Mouse (Mus musculus) lung, postnatal 0 days (tissue): Measurements from ENCODE around the gene Ilf2. TPM values are rescaled to one million over a fixed set of nuclear protein-coding genes. Genes with fewer than 3 reads are reported as not detected.

Experiments used
- ATAC-seq: fragments of 200-750 bp; cut with Nextera tagmentation; 2 replicates; pipeline ENCODE4 v1.8.0; 2017; ENCODE audit warnings: moderate library complexity
- DNase-seq: peaks from one replicate; pipeline ENCODE4 v3.0.0-alpha.2; 2016; ENCODE audit warnings: low spot score
- H3K27ac ChIP-seq: fragments of 300-500 bp; sonication (generic); 2 replicates; pipeline ENCODE4 v1.5.1; 2014; ENCODE audit warnings: antibody characterized with exemption, mild to moderate bottlenecking, low read length, mixed read lengths
- H3K27me3 ChIP-seq: fragments of 300-500 bp; sonication (generic); replicated peaks from 2 replicates; pipeline ENCODE4 v1.6.1; 2014; ENCODE audit warnings: low read length, mixed read lengths; ENCODE audit not compliant: insufficient read depth
- H3K36me3 ChIP-seq: fragments of 300-500 bp; sonication (generic); 2 replicates; pipeline ENCODE4 v1.6.1; 2014; ENCODE audit warnings: low read length, mixed read lengths; ENCODE audit not compliant: insufficient read depth
- H3K4me1 ChIP-seq: fragments of 300-500 bp; sonication (generic); 2 replicates; pipeline ENCODE4 v1.6.1; 2014; ENCODE audit warnings: antibody characterized with exemption, low read depth, low read length, mixed read lengths; ENCODE audit not compliant: insufficient read depth
- H3K4me2 ChIP-seq: fragments of 300-500 bp; sonication (generic); replicated peaks from 2 replicates; pipeline ENCODE4 v1.6.1; 2014; ENCODE audit warnings: low read depth, mild to moderate bottlenecking, low read length, moderate library complexity, mixed read lengths
- H3K4me3 ChIP-seq: fragments of 300-500 bp; sonication (generic); 2 replicates; pipeline ENCODE4 v1.5.1; 2014; ENCODE audit warnings: low read depth, low read length
- H3K9ac ChIP-seq: fragments of 300-500 bp; sonication (generic); replicated peaks from 2 replicates; pipeline ENCODE4 v1.6.1; 2014; ENCODE audit warnings: low read depth, mild to moderate bottlenecking
- H3K9me3 ChIP-seq: fragments of 300-500 bp; sonication (generic); 2 replicates; pipeline ENCODE4 v1.6.1; 2016; ENCODE audit warnings: low read length, mixed read lengths
- CTCF ChIP-seq: IDR thresholded peaks from 2 replicates; pipeline ENCODE4 v1.5.1; 2016; ENCODE audit warnings: antibody characterized with exemption, mild to moderate bottlenecking
- EP300 ChIP-seq: IDR thresholded peaks from 2 replicates; pipeline ENCODE4 v1.6.1; 2016; ENCODE audit warnings: antibody characterized with exemption, mild to moderate bottlenecking, control low read depth
- WGBS: fragments of 180-500 bp; shearing (Covaris S2); extraction: QIAGEN DNeasy Blood & Tissue Kit; methylation state at CpG from one replicate; pipeline ENCODE4 v1.1.7; 2014; 5-methylcytosine and 5-hydroxymethylcytosine counted together
- polyA plus RNA-seq: library from polyadenylated mRNA; unstranded; fragments of >200 nt; fragmentation: Nextera tagmentation; extraction: Ambion mirVana; gene quantifications from 2 replicates; pipeline ENCODE4 v1.2.1, GENCODE M21; 2015

Ilf2 gene
- polyA plus RNA-seq, 1 experiment from 2014 or later: 58.4 TPM

GRCm38 (mm10) chr3:90488576-90488975, 12.7 kb downstream of the Ilf2 start:
- Histone ChIP-seq H3K9me3 (no peaks in the 10 kb centered on the region), H3K9ac (no peak overlapping the region), H3K27me3 (no peaks in the 10 kb centered on the region), H3K4me1 (0 out of 2 replicates have a peak, but pooled peaks cover 4% of the 10 kb centered on the region), H3K36me3 (peaks cover 11% of the 10 kb centered on the region; the same call in 1 of the 2 replicates), H3K4me2 (no peak overlapping the region), H3K4me3 (no peak overlapping the region), H3K27ac (no peak overlapping the region)
- WGBS: 72% methylated on average over 6 of the region's 6 CpGs
- TF ChIP-seq CTCF (no peak), EP300 (no peak)
- DNase-seq (no peak), ATAC-seq (no peak)

DNA sequence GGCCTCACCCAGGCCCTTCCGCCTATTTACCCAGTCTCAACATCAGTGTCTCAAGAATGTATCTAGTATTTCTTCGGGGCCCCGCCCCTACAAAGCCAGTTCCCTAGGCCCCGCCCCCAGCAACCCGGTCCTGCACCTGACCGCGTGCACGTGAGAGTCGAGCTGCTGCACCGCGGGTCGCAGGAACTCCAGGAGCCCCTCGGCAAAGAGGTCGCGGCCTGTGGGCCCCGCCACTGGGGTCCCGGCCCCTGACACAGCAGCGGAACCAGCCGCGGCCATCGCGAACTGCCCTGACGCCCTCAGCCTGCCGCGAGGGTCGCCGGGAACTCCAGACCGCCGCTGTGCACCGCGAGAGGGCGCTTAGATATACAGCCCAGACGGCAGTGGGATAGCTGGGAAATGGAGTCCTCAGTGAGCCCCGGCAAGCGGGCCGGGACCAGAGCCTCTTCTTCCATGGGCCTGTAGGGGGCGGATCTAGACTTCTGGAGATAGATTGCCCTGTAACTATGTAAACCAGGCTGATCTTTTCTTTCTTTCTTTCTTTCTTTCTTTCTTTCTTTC, 14.8 kb downstream of the Ilf2 start, which contains the start of gene Snapin:
Gene Snapin, minus strand, starts transcription at position 338 of the 561 bp plus-strand sequence.
- Histone ChIP-seq H3K27ac (peak within 1 kb of the TSS; percentile 93), H3K4me2 (peak within 1 kb of the TSS; percentile 59), H3K9ac (peak within 1 kb of the TSS; percentile 70), H3K9me3 (no peaks in the 10 kb centered on the region), H3K4me3 (peak within 1 kb of the TSS; percentile 85), H3K36me3 (peaks cover 5% of the 10 kb centered on the region; the same call in 1 of the 2 replicates), H3K4me1 (0 out of 2 replicates have a peak, but pooled peaks cover 4% of the 10 kb centered on the region), H3K27me3 (no peaks in the 10 kb centered on the region)
- DNase-seq (peak; percentile 99), ATAC-seq (peak; percentile 98)
- under 1% methylated on average over 37 of the region's 37 CpGs for WGBS
- TF ChIP-seq EP300 (no peak), CTCF (peak; percentile 97)

DNA sequence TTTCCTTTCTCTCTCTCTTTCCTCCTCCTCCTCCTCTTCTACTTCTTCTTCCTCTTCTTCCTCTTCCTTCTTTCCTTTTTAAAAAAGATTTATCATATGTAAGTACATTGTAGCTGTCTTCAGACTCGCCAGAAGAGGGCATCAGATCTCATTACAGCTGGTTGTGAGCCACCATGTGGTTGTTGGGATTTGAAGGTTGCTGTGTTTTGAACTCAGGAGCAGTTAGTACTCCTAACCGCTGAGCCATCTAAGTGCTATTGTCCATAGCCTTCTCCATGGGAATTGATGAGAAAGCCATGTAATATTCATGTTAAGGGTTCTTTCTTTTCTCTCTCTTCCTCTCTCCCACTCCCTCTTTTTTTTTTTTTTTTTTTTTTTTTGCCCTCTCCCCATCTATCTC, 15.4 kb downstream of the Ilf2 start:
- Histone ChIP-seq H3K27ac (no peak overlapping the region), H3K4me2 (no peak overlapping the region), H3K27me3 (no peaks in the 10 kb centered on the region), H3K36me3 (peaks cover 5% of the 10 kb centered on the region; the same call in 1 of the 2 replicates), H3K9ac (no peak overlapping the region), H3K4me3 (no peak overlapping the region), H3K9me3 (no peaks in the 10 kb centered on the region), H3K4me1 (0 out of 2 replicates have a peak, but pooled peaks cover 4% of the 10 kb centered on the region)
- TF ChIP-seq CTCF: peak; percentile 65
- no peak for TF ChIP-seq EP300
- WGBS: 38% methylated on average over 2 of the region's 2 CpGs
- DNase-seq (peak; percentile 45), ATAC-seq (no peak)

DNA sequence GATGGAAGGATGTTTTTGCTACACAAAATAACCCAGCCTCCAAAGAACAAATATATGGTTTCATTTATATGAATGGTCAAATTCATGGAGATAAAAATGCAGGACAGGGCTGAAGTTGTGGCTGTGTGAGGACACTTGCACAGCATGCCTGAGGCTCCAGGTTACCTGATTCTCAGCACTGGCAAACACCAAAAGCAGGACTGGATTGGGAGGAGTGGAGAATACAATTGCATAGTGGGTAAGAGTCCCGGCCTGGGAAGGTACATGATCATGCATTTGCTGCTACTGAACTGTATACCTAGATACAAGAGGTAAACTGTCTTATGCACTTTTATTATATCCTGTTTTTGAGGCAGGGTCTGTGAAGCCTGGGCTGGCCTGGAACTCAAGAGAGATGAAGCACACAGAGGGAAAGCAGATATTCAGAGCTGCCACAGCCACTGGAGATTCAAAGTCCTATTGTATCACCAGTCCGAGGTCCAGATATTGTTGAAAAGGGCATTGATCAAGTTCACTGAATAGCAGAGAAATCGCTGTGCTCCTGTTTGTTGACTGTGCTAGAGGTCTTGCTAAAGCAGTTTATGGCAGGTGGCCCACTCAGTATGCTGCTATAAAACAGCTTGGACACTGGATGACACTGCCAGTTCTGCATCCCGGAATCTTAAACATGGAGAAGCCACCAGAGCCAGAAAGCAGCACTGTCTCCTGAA, 18.1 kb downstream of the Ilf2 start:
- ATAC-seq: no peak

GRCm38 (mm10) chr3:90495850-90496525, 20.1 kb downstream of the Ilf2 start:
- no peak overlapping the region for H3K9ac ChIP-seq
- no peak for TF ChIP-seq CTCF
- no peak overlapping the region for H3K27ac ChIP-seq
- no peaks in the 10 kb centered on the region for H3K4me1 ChIP-seq
- no peaks in the 10 kb centered on the region for H3K9me3 ChIP-seq
- H3K36me3 ChIP-seq: peaks cover 19% of the 10 kb centered on the region
- no peak overlapping the region for H3K4me2 ChIP-seq
- 66% methylated on average over 7 of the region's 7 CpGs for WGBS
- ATAC-seq (0 out of 2 replicates have a peak, but pooled peaks have one; percentile 10), DNase-seq (peak; percentile 32)
- H3K4me3 ChIP-seq: no peak overlapping the region
- H3K27me3 ChIP-seq: no peaks in the 10 kb centered on the region

More for the DNA sequence above, 18.1 kb downstream of the Ilf2 start:
- Histone ChIP-seq H3K36me3 (peaks cover 16% of the 10 kb centered on the region), H3K27ac (no peak overlapping the region), H3K4me2 (no peak overlapping the region), H3K9ac (no peak overlapping the region), H3K4me3 (no peak overlapping the region), H3K4me1 (0 out of 2 replicates have a peak, but pooled peaks cover 4% of the 10 kb centered on the region), H3K27me3 (no peaks in the 10 kb centered on the region), H3K9me3 (no peaks in the 10 kb centered on the region)
- DNase-seq: no peak
- TF ChIP-seq EP300 (no peak), CTCF (no peak)
- 48% methylated on average over 4 of the region's 4 CpGs for WGBS

DNA sequence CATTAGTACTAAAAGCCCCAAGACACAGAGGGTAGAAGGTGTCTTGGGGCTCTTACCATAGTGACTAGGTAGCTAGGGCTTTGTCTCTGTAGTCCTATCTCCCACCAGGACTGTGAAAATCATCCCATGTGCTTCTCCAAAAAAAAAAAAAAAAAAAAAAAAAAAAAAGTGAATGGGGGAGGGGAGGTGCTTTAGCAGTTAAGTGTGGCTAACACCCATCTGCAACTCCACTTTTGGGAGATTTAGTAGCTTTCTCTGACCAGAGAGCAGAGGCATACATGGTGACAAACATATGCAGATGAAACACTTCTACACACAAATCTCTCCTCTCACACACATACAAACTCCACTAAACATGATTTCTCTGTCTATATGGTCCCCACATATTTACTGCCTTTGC, 21.7 kb downstream of the Ilf2 start:
- peaks cover 28% of the 10 kb centered on the region for H3K36me3 ChIP-seq
- no peaks in the 10 kb centered on the region for H3K9me3 ChIP-seq
- no peaks in the 10 kb centered on the region for H3K4me1 ChIP-seq
- ATAC-seq (no peak), DNase-seq (no peak)
- H3K4me3 ChIP-seq: no peak overlapping the region
- TF ChIP-seq CTCF (no peak), EP300 (no peak)
- no peaks in the 10 kb centered on the region for H3K27me3 ChIP-seq
- H3K4me2 ChIP-seq: no peak overlapping the region
- H3K27ac ChIP-seq: no peak overlapping the region
- H3K9ac ChIP-seq: no peak overlapping the region
